Mouse (Mus musculus) midbrain, embryonic 10.5 days (tissue): ENCODE measurements around the gene Kiss1r. TPM values are rescaled to one million over a fixed set of nuclear protein-coding genes. Genes with fewer than 3 reads are reported as not detected.

Experiments used
- polyA plus RNA-seq: library from polyadenylated mRNA; unstranded; fragments of >200 nt; fragmentation: Nextera tagmentation; extraction: Ambion mirVana; gene quantifications from 2 replicates; pipeline ENCODE4 v1.2.1, GENCODE M21; 2016

Gene Kiss1r
- polyA plus RNA-seq, 1 experiment from 2014 or later = 1.0 TPM

Other genes starting within 250 kb of the Kiss1r start
- gene Tpgs1, start 247.6 kb upstream of the Kiss1r start, polyA plus RNA-seq = 68.3 and 74.9 TPM in 2 replicates
- gene Cdc34, start 234.8 kb upstream of the Kiss1r start, polyA plus RNA-seq = 223 and 270 TPM in 2 replicates
- gene Gzmm, start 228.0 kb upstream of the Kiss1r start, polyA plus RNA-seq = 0.98 and 1.0 TPM in 2 replicates
- 607 and 655 TPM in 2 replicates for gene Bsg, start 212.5 kb upstream of the Kiss1r start, polyA plus RNA-seq
- gene Hcn2, start 200.3 kb upstream of the Kiss1r start, polyA plus RNA-seq = 0.05 TPM in 2 replicates
- 48.6 and 51.7 TPM in 2 replicates for gene Polrmt, start 170.4 kb upstream of the Kiss1r start, polyA plus RNA-seq
- gene Fgf22, start 161.9 kb upstream of the Kiss1r start, polyA plus RNA-seq = 0.27 and 0.42 TPM in 2 replicates
- gene Rnf126, start 150.0 kb upstream of the Kiss1r start, polyA plus RNA-seq = 109 and 118 TPM in 2 replicates
- 1.1 and 1.8 TPM in 2 replicates for gene Fstl3, start 139.7 kb upstream of the Kiss1r start, polyA plus RNA-seq
- gene Prss57, start 126.0 kb upstream of the Kiss1r start, polyA plus RNA-seq = 0.05 TPM in 1 of 2 replicates, not detected in the other
- 130 and 153 TPM in 2 replicates for gene Palm, start 123.4 kb upstream of the Kiss1r start, polyA plus RNA-seq
- gene Misp, start 96.0 kb upstream of the Kiss1r start, polyA plus RNA-seq = 0.46 and 0.67 TPM in 2 replicates
- 296 and 334 TPM in 2 replicates for gene Ptbp1, start 62.5 kb upstream of the Kiss1r start, polyA plus RNA-seq
- 8.0 and 13.5 TPM in 2 replicates for gene Prtn3, start 42.5 kb upstream of the Kiss1r start, polyA plus RNA-seq
- 110 and 169 TPM in 2 replicates for gene Plppr3, start 42.3 kb upstream of the Kiss1r start, polyA plus RNA-seq
- 0.16 and 0.46 TPM in 2 replicates for gene Elane, start 30.7 kb upstream of the Kiss1r start, polyA plus RNA-seq
- gene Cfd, start 26.1 kb upstream of the Kiss1r start, polyA plus RNA-seq = not detected in 2 replicates
- 69.8 and 70.8 TPM in 2 replicates for gene Med16, start 8.0 kb upstream of the Kiss1r start, polyA plus RNA-seq
- 2.0 and 5.5 TPM in 2 replicates for gene Gm26602, start 6.1 kb upstream of the Kiss1r start, polyA plus RNA-seq
- 126 and 154 TPM in 2 replicates for gene R3hdm4, start 4.2 kb downstream of the Kiss1r start, polyA plus RNA-seq
- gene Arid3a, start 10.1 kb downstream of the Kiss1r start, polyA plus RNA-seq = 12.5 and 13.4 TPM in 2 replicates
- gene Wdr18, start 43.2 kb downstream of the Kiss1r start, polyA plus RNA-seq = 136 and 155 TPM in 2 replicates
- 0.25 and 0.30 TPM in 2 replicates for gene Grin3b, start 53.7 kb downstream of the Kiss1r start, polyA plus RNA-seq
- gene Tmem259, start 67.4 kb downstream of the Kiss1r start, polyA plus RNA-seq = 11.0 TPM in 2 replicates
- 198 and 199 TPM in 2 replicates for gene Cnn2, start 71.6 kb downstream of the Kiss1r start, polyA plus RNA-seq
- 3.2 and 4.8 TPM in 2 replicates for gene Abca7, start 79.5 kb downstream of the Kiss1r start, polyA plus RNA-seq
- gene Arhgap45, start 99.7 kb downstream of the Kiss1r start, polyA plus RNA-seq = 7.9 and 8.0 TPM in 2 replicates
- 233 and 276 TPM in 2 replicates for gene Polr2e, start 122.8 kb downstream of the Kiss1r start, polyA plus RNA-seq
- gene Gpx4, start 130.2 kb downstream of the Kiss1r start, polyA plus RNA-seq = 702 and 747 TPM in 2 replicates
- 15.0 and 15.2 TPM in 2 replicates for gene Sbno2, start 188.6 kb downstream of the Kiss1r start, polyA plus RNA-seq
- gene Stk11, start 198.8 kb downstream of the Kiss1r start, polyA plus RNA-seq = 18.0 and 19.7 TPM in 2 replicates
- gene Atp5d, start 221.7 kb downstream of the Kiss1r start, polyA plus RNA-seq = 463 and 481 TPM in 2 replicates
- 7.8 and 9.3 TPM in 2 replicates for gene Cbarp, start 223.9 kb downstream of the Kiss1r start, polyA plus RNA-seq
- 17.8 and 19.7 TPM in 2 replicates for gene Midn, start 231.3 kb downstream of the Kiss1r start, polyA plus RNA-seq
- gene Cirbp, start 249.0 kb downstream of the Kiss1r start, polyA plus RNA-seq = 91.8 and 135 TPM in 2 replicates